Mouse (Mus musculus) Patski (cell line): ENCODE measurements around the gene Tmem123. TPM values are rescaled to one million over a fixed set of nuclear protein-coding genes. Genes with fewer than 3 reads are reported as not detected.

Experiments used
- ATAC-seq: fragments of 100-300 bp; one replicate; pipeline ENCODE4 v1.8.0; 2021
- CTCF ChIA-PET: fragments of 350-600 bp; sonication (Branson Sonifier 250); formaldehyde crosslinking; loops from one replicate; lab custom pipeline; 2022; ENCODE audit warnings: inconsistent platforms; lab: Charles Lee
- POLR2A ChIA-PET: fragments of 350-600 bp; sonication (Branson Sonifier 250); formaldehyde crosslinking; loops from one replicate; lab custom pipeline; 2022; ENCODE audit warnings: antibody characterized with exemption, inconsistent platforms; lab: Charles Lee
- DNase-seq: peaks from one replicate; pipeline ENCODE4 v3.0.0-alpha.2; 2011; ENCODE audit warnings: low read depth, low spot score
- H3K27me3 ChIP-seq: fragments of 371-371 bp; one replicate; pipeline ENCODE4 v1.5.1; 2021
- CTCF ChIP-seq: fragments of 100-300 bp; IDR thresholded peaks from one replicate; pipeline ENCODE4 v1.5.1; 2021
- in situ Hi-C: fragments of 300-500 bp; cut with MboI; formaldehyde crosslinking; loops from 3 replicates; pipeline ENCODE4 v1.11.1; 2018; ENCODE audit warnings: low pct_unique_long_range_greater_than_20kb, mixed read lengths
- polyA plus RNA-seq: library from polyadenylated mRNA; unstranded; gene quantifications from one replicate; pipeline ENCODE4 v1.2.3, GENCODE M21; 2021

Tmem123 gene
- polyA plus RNA-seq, 1 experiment from 2014 or later: 83.9 TPM

- DNase-seq (no peak), ATAC-seq (no peak)
- in situ Hi-C loops: no loop called here
- POLR2A ChIA-PET: no interaction called here
- no peaks in the 10 kb centered on the region for H3K27me3 ChIP-seq
- CTCF ChIA-PET: interaction anchor here (1.7 to 1.8 kb wide), 2 partner anchors 11 to 17 kb away, joined by 4 to 5 read pairs; no protein-coding TSS in a partner anchor
- no peak for TF ChIP-seq CTCF
Observed at GRCm38 (mm10) chr9:7785396-7785795, 21.6 kb downstream of the Tmem123 start.

GRCm38 (mm10) chr9:7786086-7786485 is 22.2 kb downstream of the Tmem123 start:
- no peak for TF ChIP-seq CTCF
- no peaks in the 10 kb centered on the region for H3K27me3 ChIP-seq
- CTCF ChIA-PET: interaction anchor here (1.8 kb wide), 1 partner anchor 17 kb away, joined by 5 read pairs; no protein-coding TSS in a partner anchor
- ATAC-seq (no peak), DNase-seq (no peak)
- in situ Hi-C loops: no loop called here
- POLR2A ChIA-PET: no interaction called here

- DNase-seq: no peak
Observed at GRCm38 (mm10) chr9:7788411-7788810, 24.6 kb downstream of the Tmem123 start.

GRCm38 (mm10) chr9:7789764-7790575 is 26.1 kb downstream of the Tmem123 start:
- ATAC-seq: no peak
- no peak for DNase-seq
- in situ Hi-C loops: no loop called here
- POLR2A ChIA-PET: interaction anchor here (0.6 kb wide), 1 partner anchor 17 kb away, joined by 3 read pairs; no protein-coding TSS in a partner anchor
- H3K27me3 ChIP-seq: no peaks in the 10 kb centered on the region
- no peak for TF ChIP-seq CTCF
- CTCF ChIA-PET: interaction anchor here (1.6 kb wide), 1 partner anchor 8 kb away, joined by 3 read pairs; no protein-coding TSS in a partner anchor

More at GRCm38 (mm10) chr9:7788411-7788810, 24.6 kb downstream of the Tmem123 start:
- H3K27me3 ChIP-seq: no peaks in the 10 kb centered on the region
- no peak for TF ChIP-seq CTCF
- ChIA-PET POLR2A (interaction anchor here (1.0 to 1.7 kb wide), 2 partner anchors 8 to 11 kb away, joined by 3 to 4 read pairs; no protein-coding TSS in a partner anchor), CTCF (interaction anchor here (0.7 kb wide), 1 partner anchor 51 kb away, joined by 3 read pairs; no protein-coding TSS in a partner anchor)
- in situ Hi-C loops: no loop called here
- ATAC-seq: no peak

GRCm38 (mm10) chr9:7790580-7791084 is 26.8 kb downstream of the Tmem123 start:
- ChIA-PET CTCF (interaction anchor here (1.6 kb wide), 1 partner anchor 9 kb away, joined by 3 read pairs; no protein-coding TSS in a partner anchor), POLR2A (interaction anchor here (0.6 kb wide), 1 partner anchor 16 kb away, joined by 3 read pairs; no protein-coding TSS in a partner anchor)
- no peak for TF ChIP-seq CTCF
- in situ Hi-C loops: no loop called here
- DNase-seq: no peak
- no peak for ATAC-seq
- H3K27me3 ChIP-seq: no peaks in the 10 kb centered on the region

GRCm38 (mm10) chr9:7793561-7793960 is 29.7 kb downstream of the Tmem123 start:
- in situ Hi-C loops: no loop called here
- POLR2A ChIA-PET: no interaction called here
- TF ChIP-seq CTCF: no peak
- H3K27me3 ChIP-seq: no peaks in the 10 kb centered on the region
- DNase-seq (no peak), ATAC-seq (no peak)
- CTCF ChIA-PET: no interaction called here

- CTCF ChIA-PET: interaction anchor here (1.1 to 2.0 kb wide), 5 partner anchors 11 to 47 kb away, joined by 3 to 9 read pairs (median 4); no protein-coding TSS in a partner anchor
- H3K27me3 ChIP-seq: no peaks in the 10 kb centered on the region
- no peak for ATAC-seq
- no peak for DNase-seq
- in situ Hi-C loops: no loop called here
- no peak for TF ChIP-seq CTCF
- POLR2A ChIA-PET: interaction anchor here (1.2 kb wide), 1 partner anchor 7 kb away, joined by 3 read pairs; no protein-coding TSS in a partner anchor
Observed at GRCm38 (mm10) chr9:7795581-7795980, 31.7 kb downstream of the Tmem123 start.

- POLR2A ChIA-PET: interaction anchor here (1.2 kb wide), 1 partner anchor 8 kb away, joined by 3 read pairs; no protein-coding TSS in a partner anchor
- H3K27me3 ChIP-seq: no peaks in the 10 kb centered on the region
- ATAC-seq (no peak), DNase-seq (no peak)
- TF ChIP-seq CTCF: no peak
- CTCF ChIA-PET: interaction anchor here (1.1 to 1.7 kb wide), 4 partner anchors 12 to 46 kb away, joined by 3 to 4 read pairs (median 3); no protein-coding TSS in a partner anchor
- in situ Hi-C loops: no loop called here
Observed at GRCm38 (mm10) chr9:7796129-7796864, 32.5 kb downstream of the Tmem123 start.

- no peak for TF ChIP-seq CTCF
- CTCF ChIA-PET: interaction anchor here (1.2 to 1.5 kb wide), 2 partner anchors 16 to 27 kb away, joined by 3 read pairs; no protein-coding TSS in a partner anchor
- POLR2A ChIA-PET: no interaction called here
Observed at GRCm38 (mm10) chr9:7797542-7797941, 33.7 kb downstream of the Tmem123 start.

GRCm38 (mm10) chr9:7798555-7798954 is 34.7 kb downstream of the Tmem123 start:
- ATAC-seq: no peak
- POLR2A ChIA-PET: no interaction called here

More at GRCm38 (mm10) chr9:7797542-7797941, 33.7 kb downstream of the Tmem123 start:
- ATAC-seq (no peak), DNase-seq (no peak)
- H3K27me3 ChIP-seq: no peaks in the 10 kb centered on the region
- in situ Hi-C loops: no loop called here

More at GRCm38 (mm10) chr9:7798555-7798954, 34.7 kb downstream of the Tmem123 start:
- no peaks in the 10 kb centered on the region for H3K27me3 ChIP-seq
- no peak for TF ChIP-seq CTCF
- DNase-seq: no peak
- CTCF ChIA-PET: no interaction called here
- in situ Hi-C loops: no loop called here
